Mouse (Mus musculus): Measurements from ENCODE around the gene Gm6880. TPM values are rescaled to one million over a fixed set of nuclear protein-coding genes. Genes with fewer than 3 reads are reported as not detected.
"Not testable (repeated sequence)": the region's sequence is repeated elsewhere in the genome, so short reads cannot be mapped to it uniquely, and the experiment has no call there.

The Gm6880 gene
- not detected in 2 replicates for polyA plus RNA-seq (2015; fragmentation: Nextera tagmentation; extraction: Ambion mirVana)

DNA sequence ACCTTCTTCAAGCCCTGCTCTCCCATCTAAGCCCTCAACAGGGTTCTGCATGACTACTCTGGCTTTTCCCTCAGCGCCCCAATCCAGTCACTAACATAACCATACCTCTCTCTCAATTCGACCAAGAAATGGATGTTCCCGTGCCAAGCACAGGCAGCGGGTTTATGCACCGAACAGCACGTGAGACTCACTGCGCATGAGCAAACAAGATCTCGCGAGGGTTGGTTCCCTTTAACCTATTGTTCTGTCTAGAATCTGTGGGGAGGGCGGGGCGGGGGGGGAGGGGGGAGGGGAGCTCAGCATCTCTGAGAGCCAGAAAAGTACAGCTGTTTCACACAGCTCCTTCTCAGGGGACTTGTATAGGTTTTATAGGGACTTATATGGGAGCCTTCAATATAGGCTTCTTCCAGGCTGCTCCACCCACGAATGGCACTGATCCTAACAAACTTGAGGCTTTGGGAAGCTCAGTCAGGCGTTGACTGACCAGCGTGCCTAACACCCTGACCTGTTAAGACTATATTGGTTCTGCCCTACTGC is at the start of gene Gm6880:
TSS of gene Gm6880 (minus strand) at position 51 of the 537 bp plus-strand sequence.
- not testable (repeated sequence) for H3K36me3 ChIP-seq (replicated peaks; ENCODE audit: insufficient read depth, low read length); H3K4me2 ChIP-seq (ENCODE audit: low read depth, low read length); DNase-seq; H3K27me3 ChIP-seq (ENCODE audit: insufficient read depth, low read length); ATAC-seq; H3K4me1 ChIP-seq (ENCODE audit: insufficient read depth); H3K9ac ChIP-seq (replicated peaks); H3K27ac ChIP-seq (ENCODE audit: low read depth); H3K9me3 ChIP-seq (ENCODE audit: low read length); H3K4me3 ChIP-seq (ENCODE audit: low read depth, low read length)
- WGBS (ENCODE audit: insufficient replicate concordance) = 71% methylated on average over 12 of the region's 14 CpGs

DNA sequence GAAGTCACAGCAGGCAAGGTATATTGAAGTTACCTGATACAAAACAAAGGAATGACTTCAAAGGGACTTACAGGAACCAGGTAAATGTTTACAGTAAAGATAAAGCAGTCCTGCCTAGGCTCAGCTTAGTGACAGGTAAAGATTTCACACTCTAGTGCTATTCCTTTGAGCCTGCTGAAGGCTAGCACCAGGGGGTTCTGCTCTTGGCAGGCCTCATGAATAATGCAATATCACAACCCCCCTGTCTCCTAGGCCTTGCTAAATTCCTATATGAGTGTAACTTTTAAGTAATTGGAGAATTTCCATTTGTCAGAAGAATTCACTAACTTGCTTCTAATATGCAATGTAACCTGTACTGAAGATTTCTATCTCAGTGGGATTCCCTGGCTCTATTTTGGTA is 36.3 kb upstream of the Gm6880 start:
- ATAC-seq; H3K4me3 ChIP-seq (ENCODE audit: low read depth, low read length); H3K4me2 ChIP-seq (ENCODE audit: low read depth, low read length); H3K27me3 ChIP-seq (ENCODE audit: insufficient read depth, low read length); H3K9me3 ChIP-seq (ENCODE audit: low read length); DNase-seq; H3K4me1 ChIP-seq (ENCODE audit: insufficient read depth); H3K9ac ChIP-seq (replicated peaks); H3K27ac ChIP-seq (ENCODE audit: low read depth); H3K36me3 ChIP-seq (replicated peaks; ENCODE audit: insufficient read depth, low read length): not testable (repeated sequence)

DNA sequence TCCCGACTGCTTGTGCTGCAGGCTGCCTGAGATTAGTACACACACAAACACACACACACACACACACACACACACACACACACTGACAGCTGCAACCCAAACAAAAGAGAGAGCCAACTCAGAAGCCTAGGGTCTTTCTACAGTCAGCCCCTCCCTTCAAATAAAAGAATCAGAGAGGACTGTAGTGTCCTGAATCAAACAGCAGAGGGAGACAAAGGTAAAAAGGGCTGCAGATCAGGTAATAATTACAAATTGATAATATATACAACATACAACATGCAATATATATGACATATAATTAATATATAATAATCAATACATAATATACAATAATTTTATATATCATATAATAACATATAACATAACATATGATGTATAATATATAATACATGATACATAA is 15.9 kb upstream of the Gm6880 start:
- Histone ChIP-seq H3K9ac (replicated peaks) (no peak overlapping the region), H3K36me3 (replicated peaks; ENCODE audit: insufficient read depth, low read length) (no peaks in the 10 kb centered on the region), H3K27ac (ENCODE audit: low read depth) (no peak overlapping the region), H3K9me3 (ENCODE audit: low read length) (no peaks in the 10 kb centered on the region), H3K27me3 (ENCODE audit: insufficient read depth, low read length) (no peaks in the 10 kb centered on the region), H3K4me1 (ENCODE audit: insufficient read depth) (no peaks in the 10 kb centered on the region), H3K4me3 (ENCODE audit: low read depth, low read length) (no peak overlapping the region), H3K4me2 (ENCODE audit: low read depth, low read length) (no peak overlapping the region)
- no peak for TF ChIP-seq EP300 (IDR thresholded peaks at IDR 0.05; ENCODE audit: low read depth)
- TF ChIP-seq CTCF (IDR thresholded peaks at IDR 0.05; ENCODE audit: low read depth) = peak; percentile 44
- WGBS (ENCODE audit: insufficient replicate concordance) = 78% methylated on average over 1 of the region's 1 CpGs
- DNase-seq (no peak), ATAC-seq (no peak)

DNA sequence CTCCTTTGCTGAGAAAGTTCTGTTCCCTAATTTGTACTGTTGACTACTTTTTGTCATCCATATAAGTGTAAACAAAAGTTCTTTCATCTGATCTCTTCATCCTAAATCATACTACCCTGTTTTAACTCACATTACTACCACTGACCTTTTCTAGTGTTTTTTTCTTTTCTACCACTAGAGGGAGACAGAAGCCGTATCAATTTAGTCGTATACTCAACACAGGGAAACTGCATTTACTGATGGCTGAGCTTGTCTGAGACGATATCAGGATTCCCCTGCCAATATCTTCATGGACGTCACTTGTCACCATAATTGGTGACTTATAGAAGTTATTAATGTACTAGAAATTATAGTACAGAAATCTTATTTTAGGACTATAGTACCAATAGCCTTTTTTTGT is 28.4 kb downstream of the Gm6880 start:
- Histone ChIP-seq H3K4me2 (ENCODE audit: low read depth, low read length) (no peak overlapping the region), H3K4me3 (ENCODE audit: low read depth, low read length) (no peak overlapping the region), H3K27ac (ENCODE audit: low read depth) (no peak overlapping the region), H3K27me3 (ENCODE audit: insufficient read depth, low read length) (no peaks in the 10 kb centered on the region), H3K36me3 (replicated peaks; ENCODE audit: insufficient read depth, low read length) (peaks cover 13% of the 10 kb centered on the region), H3K9me3 (ENCODE audit: low read length) (no peaks in the 10 kb centered on the region), H3K4me1 (ENCODE audit: insufficient read depth) (no peaks in the 10 kb centered on the region), H3K9ac (replicated peaks) (no peak overlapping the region)
- DNase-seq (no peak), ATAC-seq (no peak)
- TF ChIP-seq EP300 (IDR thresholded peaks at IDR 0.05; ENCODE audit: low read depth) (no peak), CTCF (IDR thresholded peaks at IDR 0.05; ENCODE audit: low read depth) (peak; percentile 76)
- WGBS (ENCODE audit: insufficient replicate concordance) = 12% methylated on average over 4 of the region's 4 CpGs

DNA sequence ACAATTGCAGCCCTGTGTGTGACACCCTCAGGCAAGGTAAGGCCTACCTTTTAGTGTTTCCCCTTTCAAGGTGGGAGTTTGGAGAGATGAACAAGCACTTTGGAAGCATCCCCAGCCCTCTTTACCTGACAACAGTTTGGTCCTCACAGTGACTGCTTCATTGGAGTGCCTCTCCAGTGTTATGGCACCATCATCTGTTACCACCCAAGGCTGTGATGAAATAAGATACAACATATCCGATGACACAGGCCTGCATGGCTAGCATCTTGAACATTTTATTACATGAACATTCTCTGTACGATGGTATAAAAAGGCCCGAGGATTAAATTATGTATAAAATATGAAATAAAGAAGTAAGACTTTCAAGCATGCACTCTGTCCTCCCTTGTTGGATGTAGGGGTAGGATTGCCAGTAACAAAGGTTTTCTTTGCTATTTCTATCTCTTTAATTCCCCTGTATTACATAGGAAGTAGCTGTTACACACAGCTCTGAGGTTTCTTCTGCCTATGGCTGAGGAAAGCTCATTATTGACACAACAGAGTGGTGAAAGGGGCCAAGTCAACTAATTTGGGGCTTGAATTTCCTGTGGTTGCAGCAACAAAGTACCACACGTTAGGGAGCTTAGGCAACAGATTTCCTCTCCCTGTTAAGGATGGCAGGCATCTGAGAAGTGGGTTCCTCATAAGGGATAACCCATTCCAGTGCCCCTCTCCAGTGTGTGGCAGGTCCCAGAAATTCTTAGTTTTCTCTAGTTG is 29.9 kb downstream of the Gm6880 start:
- TF ChIP-seq CTCF (IDR thresholded peaks at IDR 0.05; ENCODE audit: low read depth) (no peak), EP300 (IDR thresholded peaks at IDR 0.05; ENCODE audit: low read depth) (no peak)
- ATAC-seq = no peak
- 64% methylated on average over 4 of the region's 4 CpGs for WGBS (ENCODE audit: insufficient replicate concordance)

More for the DNA sequence above, 29.9 kb downstream of the Gm6880 start:
- Histone ChIP-seq H3K36me3 (replicated peaks; ENCODE audit: insufficient read depth, low read length) (peaks cover 15% of the 10 kb centered on the region), H3K27me3 (ENCODE audit: insufficient read depth, low read length) (no peaks in the 10 kb centered on the region), H3K4me2 (ENCODE audit: low read depth, low read length) (no peak overlapping the region), H3K4me1 (ENCODE audit: insufficient read depth) (no peaks in the 10 kb centered on the region), H3K4me3 (ENCODE audit: low read depth, low read length) (no peak overlapping the region), H3K9ac (replicated peaks) (no peak overlapping the region), H3K9me3 (ENCODE audit: low read length) (no peaks in the 10 kb centered on the region), H3K27ac (ENCODE audit: low read depth) (0 out of 2 replicates have a peak overlapping the region, but pooled peaks have one; percentile 29)
- DNase-seq = no peak

Other genes starting within 250 kb of the Gm6880 start
- 30.2 and 34.1 TPM in 2 replicates for gene Flna, start 231.6 kb downstream of the Gm6880 start, polyA plus RNA-seq (2015; fragmentation: Nextera tagmentation; extraction: Ambion mirVana)
- gene Emd, start 226.7 kb downstream of the Gm6880 start, polyA plus RNA-seq (2015; fragmentation: Nextera tagmentation; extraction: Ambion mirVana) = 6.8 and 7.4 TPM in 2 replicates
- gene Rpl10, start 210.6 kb downstream of the Gm6880 start, polyA plus RNA-seq (2015; fragmentation: Nextera tagmentation; extraction: Ambion mirVana) = 438 and 471 TPM in 2 replicates
- 30.4 and 31.2 TPM in 2 replicates for gene Taz, start 199.5 kb downstream of the Gm6880 start, polyA plus RNA-seq (2015; fragmentation: Nextera tagmentation; extraction: Ambion mirVana)
- gene Dnase1l1, start 199.1 kb downstream of the Gm6880 start, polyA plus RNA-seq (2015; fragmentation: Nextera tagmentation; extraction: Ambion mirVana) = 10.0 and 10.8 TPM in 2 replicates
- gene Atp6ap1, start 184.3 kb downstream of the Gm6880 start, polyA plus RNA-seq (2015; fragmentation: Nextera tagmentation; extraction: Ambion mirVana) = 58.4 and 62.6 TPM in 2 replicates
- 27.6 and 35.8 TPM in 2 replicates for gene Gdi1, start 176.4 kb downstream of the Gm6880 start, polyA plus RNA-seq (2015; fragmentation: Nextera tagmentation; extraction: Ambion mirVana)
- 20.1 and 21.9 TPM in 2 replicates for gene Fam50a, start 168.4 kb downstream of the Gm6880 start, polyA plus RNA-seq (2015; fragmentation: Nextera tagmentation; extraction: Ambion mirVana)
- gene Plxna3, start 152.3 kb downstream of the Gm6880 start, polyA plus RNA-seq (2015; fragmentation: Nextera tagmentation; extraction: Ambion mirVana) = 0.25 and 0.37 TPM in 2 replicates
- gene Lage3, start 127.8 kb downstream of the Gm6880 start, polyA plus RNA-seq (2015; fragmentation: Nextera tagmentation; extraction: Ambion mirVana) = 46.6 and 48.3 TPM in 2 replicates
- gene Ubl4a, start 108.2 kb downstream of the Gm6880 start, polyA plus RNA-seq (2015; fragmentation: Nextera tagmentation; extraction: Ambion mirVana) = 38.3 TPM in 2 replicates
- 7.7 and 7.8 TPM in 2 replicates for gene Slc10a3, start 108.0 kb downstream of the Gm6880 start, polyA plus RNA-seq (2015; fragmentation: Nextera tagmentation; extraction: Ambion mirVana)
- gene Fam3a, start 88.1 kb downstream of the Gm6880 start, polyA plus RNA-seq (2015; fragmentation: Nextera tagmentation; extraction: Ambion mirVana) = 9.7 and 11.1 TPM in 2 replicates
- 11.7 and 12.9 TPM in 2 replicates for gene Ikbkg, start 88.1 kb downstream of the Gm6880 start, polyA plus RNA-seq (2015; fragmentation: Nextera tagmentation; extraction: Ambion mirVana)
- gene G6pdx, start 52.2 kb downstream of the Gm6880 start, polyA plus RNA-seq (2015; fragmentation: Nextera tagmentation; extraction: Ambion mirVana) = 21.9 and 24.3 TPM in 2 replicates
- not detected in 2 replicates for gene Olfr1326-ps1, start 93.5 kb upstream of the Gm6880 start, polyA plus RNA-seq (2015; fragmentation: Nextera tagmentation; extraction: Ambion mirVana)
- not detected in 2 replicates for gene Olfr1325, start 111.3 kb upstream of the Gm6880 start, polyA plus RNA-seq (2015; fragmentation: Nextera tagmentation; extraction: Ambion mirVana)
- gene Gm5640, start 164.2 kb upstream of the Gm6880 start, polyA plus RNA-seq (2015; fragmentation: Nextera tagmentation; extraction: Ambion mirVana) = 0.05 and 0.13 TPM in 2 replicates